ENCODE assay signal across 29 mouse cellular contexts in the genomic region with DNA sequence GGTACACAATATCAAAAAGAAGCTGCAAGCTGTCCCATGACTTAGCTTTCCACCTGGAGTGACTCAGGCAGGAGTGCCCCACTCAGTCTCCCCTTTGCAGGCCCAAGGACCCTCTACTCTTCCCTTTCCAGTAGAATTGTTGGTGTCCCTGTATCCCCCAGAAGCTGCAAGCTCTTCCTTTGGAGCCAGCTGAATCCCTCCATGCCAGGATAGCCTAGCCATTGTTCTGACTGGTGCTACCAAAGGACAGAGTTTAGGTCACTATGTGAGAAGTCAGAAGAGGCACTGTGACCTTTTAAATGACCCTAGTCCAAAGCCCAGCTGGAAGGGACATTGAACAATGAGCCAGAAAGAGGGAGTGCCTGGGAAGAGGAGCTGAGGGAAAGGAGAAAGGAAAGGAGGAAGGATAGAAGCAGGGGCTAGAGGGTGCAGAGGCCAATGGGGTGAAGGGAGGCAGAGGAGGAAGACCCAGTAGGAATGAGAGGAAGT. TPM values are rescaled to one million over a fixed set of nuclear protein-coding genes. Genes with fewer than 3 reads are reported as not detected.
DNase-seq lines count a peak whose midpoint lies in the region; ATAC-seq and TF ChIP-seq lines count a peak whose summit lies in the region.
"Had no signal": no experiment of that assay in that cellular context is flagged by ENCODE, and none has a peak within 500 bp of the region (broad histone marks: within the 10 kb centered on the region; RNA-seq: fewer than 3 reads in every experiment).

No protein-coding gene starts in this region.

- no peak for TF ChIP-seq CTCF in heart, adult 2 months (IDR thresholded peaks at IDR 0.05)
- TF ChIP-seq CTCF in liver, adult 2 months (IDR thresholded peaks at IDR 0.05; ENCODE audit: low read depth, low read length): no peak
- TF ChIP-seq CTCF in liver, postnatal 0 days (IDR thresholded peaks at IDR 0.05; ENCODE audit: low read depth): no peak

- peaks cover 2% of the 10 kb centered on the region; the same call in 1 of the 2 replicates for H3K4me1 ChIP-seq in heart, adult 2 months (ENCODE audit: control insufficient read depth, insufficient read depth, low read length)
- H3K4me1 ChIP-seq in heart, embryonic 15.5 days (replicated peaks): peaks cover 84% of the 10 kb centered on the region
- no peaks in the 10 kb centered on the region for H3K4me1 ChIP-seq in liver, adult 2 months (ENCODE audit: control insufficient read depth, insufficient read depth, low read length)
- H3K4me1 ChIP-seq in liver, postnatal 0 days (ENCODE audit: insufficient read depth): no peaks in the 10 kb centered on the region

- H3K9ac ChIP-seq in heart, adult 2 months (ENCODE audit: low read depth, low read length): no peak overlapping the region
- H3K9ac ChIP-seq in heart, embryonic 15.5 days: no peak overlapping the region
- no peak overlapping the region for H3K9ac ChIP-seq in liver, adult 2 months (ENCODE audit: low read depth, low read length)
- no peak overlapping the region for H3K9ac ChIP-seq in liver, postnatal 0 days (replicated peaks)
- H3K9ac ChIP-seq: embryonic facial prominence, embryonic 12.5 days; forebrain, postnatal 0 days; liver, embryonic 14.5 days; lung, embryonic 15.5 days had no signal

- no peaks in the 10 kb centered on the region; the same call in 1 of the 2 replicates for H3K27me3 ChIP-seq in heart, adult 2 months (ENCODE audit: control insufficient read depth, insufficient read depth, low read length)
- H3K27me3 ChIP-seq in heart, embryonic 15.5 days: peaks cover 56% of the 10 kb centered on the region
- H3K27me3 ChIP-seq in liver, adult 2 months (ENCODE audit: control insufficient read depth, insufficient read depth, low read length): peaks cover 5% of the 10 kb centered on the region; the same call in 1 of the 2 replicates
- H3K27me3 ChIP-seq in liver, postnatal 0 days (ENCODE audit: insufficient read depth, low read length): peaks cover 65% of the 10 kb centered on the region

- no peaks in the 10 kb centered on the region for H3K79me2 ChIP-seq in heart, adult 2 months (replicated peaks; ENCODE audit: control insufficient read depth, insufficient read depth, low read length)
- no peaks in the 10 kb centered on the region for H3K79me2 ChIP-seq in liver, adult 2 months (ENCODE audit: control insufficient read depth, insufficient read depth, low read length)

- H3K27ac ChIP-seq in heart, adult 2 months: peak overlapping the region; percentile 26; the same call in 1 of the 2 replicates
- peak overlapping the region; percentile 61; the same call in 1 of the 2 replicates for H3K27ac ChIP-seq in heart, embryonic 15.5 days
- H3K27ac ChIP-seq in liver, adult 2 months (replicated peaks; ENCODE audit: insufficient read depth, low read depth, low read length): no peak overlapping the region
- no peak overlapping the region for H3K27ac ChIP-seq in liver, postnatal 0 days (ENCODE audit: low read depth)
- H3K27ac ChIP-seq: embryonic facial prominence, embryonic 12.5 days; kidney, postnatal 0 days; left cerebral cortex, adult 2 months; liver, embryonic 14.5 days; lung, embryonic 15.5 days; stomach, postnatal 0 days had no signal

- intact Hi-C loops in heart, adult 2 months (cut with DNase I): no loop called here
- intact Hi-C loops in heart, postnatal 10 days (cut with DNase I): no loop called here
- intact Hi-C loops in heart, postnatal 14 days (cut with DNase I): no loop called here

- no peak for TF ChIP-seq EP300 in heart, adult 2 months (IDR thresholded peaks at IDR 0.05; ENCODE audit: insufficient read depth, low read depth, low read length)
- TF ChIP-seq EP300 in liver, postnatal 0 days (IDR thresholded peaks at IDR 0.05; ENCODE audit: low read depth): no peak

- no peak for ATAC-seq in heart, embryonic 15.5 days (replicated peaks; ENCODE audit: insufficient number of reproducible peaks, insufficient read depth, low FRiP score, low read depth)
- no peak for ATAC-seq in liver, postnatal 0 days
- ATAC-seq: CD4-positive, CD25-positive, alpha-beta regulatory T cell, adult 4 months; forebrain, postnatal 0 days; midbrain, embryonic 16.5 days had no signal

- 0 out of 2 replicates have a peak overlapping the region, but pooled peaks have one; percentile 65 for H3K4me2 ChIP-seq in heart, embryonic 15.5 days
- H3K4me2 ChIP-seq in liver, postnatal 0 days (ENCODE audit: low read depth, low read length): no peak overlapping the region
- H3K4me2 ChIP-seq: embryonic facial prominence, embryonic 12.5 days had no signal

- no peaks in the 10 kb centered on the region for H3K36me3 ChIP-seq in heart, adult 2 months (ENCODE audit: control insufficient read depth, insufficient read depth, low read length)
- no peaks in the 10 kb centered on the region for H3K36me3 ChIP-seq in heart, embryonic 15.5 days
- no peaks in the 10 kb centered on the region for H3K36me3 ChIP-seq in liver, adult 2 months (ENCODE audit: control insufficient read depth, insufficient read depth, low read length)
- H3K36me3 ChIP-seq in liver, postnatal 0 days (replicated peaks; ENCODE audit: insufficient read depth, low read length): no peaks in the 10 kb centered on the region
- H3K36me3 ChIP-seq: embryonic facial prominence, embryonic 12.5 days; lung, embryonic 15.5 days had no signal

- no peak overlapping the region for H3K4me3 ChIP-seq in heart, adult 2 months
- no peak overlapping the region for H3K4me3 ChIP-seq in heart, embryonic 15.5 days
- no peak overlapping the region for H3K4me3 ChIP-seq in liver, adult 2 months (ENCODE audit: insufficient read depth, low read depth, low read length)
- no peak overlapping the region for H3K4me3 ChIP-seq in liver, postnatal 0 days (ENCODE audit: low read depth, low read length)
- H3K4me3 ChIP-seq: embryonic facial prominence, embryonic 12.5 days; left cerebral cortex, adult 2 months; megakaryocyte, embryonic 14.5 days had no signal

- no peaks in the 10 kb centered on the region for H3K9me3 ChIP-seq in heart, embryonic 15.5 days (replicated peaks)
- no peaks in the 10 kb centered on the region for H3K9me3 ChIP-seq in liver, postnatal 0 days (ENCODE audit: low read length)
- H3K9me3 ChIP-seq: embryonic facial prominence, embryonic 12.5 days; lung, embryonic 15.5 days; megakaryocyte, embryonic 14.5 days had no signal

- TF ChIP-seq POLR2A in heart, adult 2 months (IDR thresholded peaks at IDR 0.05; ENCODE audit: insufficient read depth, low read depth, low read length): no peak
- TF ChIP-seq POLR2A in liver, adult 2 months (IDR thresholded peaks at IDR 0.05; ENCODE audit: extremely low read depth, insufficient read depth, low read length): no peak

- no peak for DNase-seq in heart, adult 2 months
- DNase-seq in heart, postnatal 10 days: no peak
- DNase-seq in heart, postnatal 14 days: no peak
- peak; percentile 16 for DNase-seq in liver, adult 2 months (ENCODE audit: extremely low read depth, low read depth, low spot score)
- no peak for DNase-seq in liver, postnatal 0 days
- peak; percentile 57 for DNase-seq in embryo, embryonic 10.5 days (ENCODE audit: low spot score)
- DNase-seq: adrenal gland, postnatal 25 days; cerebellum, adult 9-10 months; forebrain, postnatal 0 days; gastrocnemius, postnatal 14 days; kidney, adult 2 months; layer of hippocampus, adult 9-11 months; lung, postnatal 36 days; right cerebral cortex, postnatal 14 days; thymus, adult 2 months; thymus, postnatal 4 days had no signal

RNA-seq across cellular contexts. Expression of a gene that starts 12.6 kb away (rescaled TPM):
- total RNA-seq in heart, adult 2 months (2021): 10 to 100 TPM; 26.5 to 30.9 TPM
- polyA plus RNA-seq in heart, adult 2 months (2012; rRNA removed): 15.6 and 19.8 TPM in 2 replicates
- total RNA-seq in heart, postnatal 10 days (2021): 10 to 100 TPM; 27.6 to 49.8 TPM
- polyA plus RNA-seq in heart, embryonic 15.5 days (2015; fragmentation: Nextera tagmentation; extraction: Ambion mirVana): 40.3 and 44.3 TPM in 2 replicates
- total RNA-seq in heart, postnatal 14 days (2021): 10 to 100 TPM; 24.5 to 27.7 TPM
- total RNA-seq in liver, adult 2 months (2014; rRNA removed): not detected in 2 replicates
- polyA plus RNA-seq in liver, adult 2 months (2012; rRNA removed): not detected in 2 replicates
- not detected in 2 replicates for polyA plus RNA-seq in liver, postnatal 0 days (2015; fragmentation: Nextera tagmentation; extraction: Ambion mirVana)
- total RNA-seq: adrenal gland, postnatal 25 days; forebrain, postnatal 0 days; gastrocnemius, postnatal 14 days; hematopoietic stem cell, adult 5-6 weeks; left cerebral cortex, adult 2 months; left cerebral cortex, postnatal 36 days; neutrophil, adult 5-6 weeks had no signal
- polyA plus RNA-seq: CD4-positive, CD25-positive, alpha-beta regulatory T cell, adult 4 months; forebrain, postnatal 0 days; liver, embryonic 14.5 days; stomach, postnatal 0 days had no signal

RNA-seq across cellular contexts. Expression of a gene that starts 55.5 kb away (rescaled TPM):
- 10 to 100 TPM; 53.3 to 57.8 TPM for total RNA-seq in heart, adult 2 months (2021)
- 75.4 and 81.8 TPM in 2 replicates for polyA plus RNA-seq in heart, adult 2 months (2012; rRNA removed)
- total RNA-seq in heart, postnatal 10 days (2021): 10 to 100 TPM; 43.0 to 46.9 TPM
- polyA plus RNA-seq in heart, embryonic 15.5 days (2015; fragmentation: Nextera tagmentation; extraction: Ambion mirVana): 117 and 140 TPM in 2 replicates
- 10 to 100 TPM; 41.8 to 42.8 TPM for total RNA-seq in heart, postnatal 14 days (2021)
- 36.2 and 41.7 TPM in 2 replicates for total RNA-seq in liver, adult 2 months (2014; rRNA removed)
- 85.6 and 92.3 TPM in 2 replicates for polyA plus RNA-seq in liver, adult 2 months (2012; rRNA removed)
- 88.7 and 90.4 TPM in 2 replicates for polyA plus RNA-seq in liver, postnatal 0 days (2015; fragmentation: Nextera tagmentation; extraction: Ambion mirVana)

RNA-seq across cellular contexts. Expression of a gene that starts 55.5 kb away (rescaled TPM):
- 1,000 to 10,000 TPM; 1,124 to 1,284 TPM for total RNA-seq in heart, adult 2 months (2021)
- 494 and 621 TPM in 2 replicates for polyA plus RNA-seq in heart, adult 2 months (2012; rRNA removed)
- 100 to 1,000 TPM; 859 to 902 TPM for total RNA-seq in heart, postnatal 10 days (2021)
- 637 and 761 TPM in 2 replicates for polyA plus RNA-seq in heart, embryonic 15.5 days (2015; fragmentation: Nextera tagmentation; extraction: Ambion mirVana)
- total RNA-seq in heart, postnatal 14 days (2021): 1,000 to 10,000 TPM; 1,008 to 1,014 TPM
- 183 and 252 TPM in 2 replicates for total RNA-seq in liver, adult 2 months (2014; rRNA removed)
- 115 and 118 TPM in 2 replicates for polyA plus RNA-seq in liver, adult 2 months (2012; rRNA removed)
- 291 TPM in 2 replicates for polyA plus RNA-seq in liver, postnatal 0 days (2015; fragmentation: Nextera tagmentation; extraction: Ambion mirVana)

Comparison
In these comparisons a context has a peak if more than half of its experiments do, and no peak if none do; other contexts are left out.
1. DNase-seq: peak in liver, adult 2 months (single experiment) and embryo, embryonic 10.5 days (single experiment); none in heart, adult 2 months (0 of 2), heart, postnatal 10 days (0 of 2), heart, postnatal 14 days (0 of 2) and liver, postnatal 0 days (single experiment).
2. H3K27ac ChIP-seq: peak in heart, adult 2 months (single experiment) and heart, embryonic 15.5 days (single experiment); none in liver, adult 2 months (single experiment) and liver, postnatal 0 days (single experiment).
3. RNA of a gene that starts 12.6 kb away (total RNA-seq): 27.6 to 49.8 TPM in heart, postnatal 10 days, 26.5 to 30.9 TPM in heart, adult 2 months and 24.5 to 27.7 TPM in heart, postnatal 14 days; not detected in liver, adult 2 months; every median in the first group is over 10 times any median in the second.